Mouse (Mus musculus) erythroblast, embryonic 14.5 days (primary cell): ENCODE data around the gene Uap1l1. TPM values are rescaled to one million over a fixed set of nuclear protein-coding genes. Genes with fewer than 3 reads are reported as not detected.
A peak's percentile ranks its signal among the peaks of the same experiment; 100 is the strongest.
"Not testable (repeated sequence)": the region's sequence is repeated elsewhere in the genome, so short reads cannot be mapped to it uniquely, and the experiment has no call there.

Source experiments
- H3K27me3 ChIP-seq: 2 replicates; pipeline ENCODE4 v1.6.1; 2012; ENCODE audit warnings: inconsistent platforms; ENCODE audit not compliant: control insufficient read depth
- H3K36me3 ChIP-seq: 2 replicates; pipeline ENCODE4 v1.6.1; 2012; ENCODE audit warnings: mild to moderate bottlenecking, inconsistent platforms; ENCODE audit not compliant: control insufficient read depth
- H3K4me1 ChIP-seq: 2 replicates; pipeline ENCODE4 v1.6.1; 2012; ENCODE audit warnings: inconsistent platforms; ENCODE audit not compliant: control insufficient read depth
- H3K4me3 ChIP-seq: replicated peaks from 2 replicates; pipeline ENCODE3; 2012; ENCODE audit warnings: moderate library complexity, mild to moderate bottlenecking, inconsistent platforms
- H3K9me3 ChIP-seq: 2 replicates; pipeline ENCODE4 v1.6.1; 2012; ENCODE audit warnings: low read length, inconsistent platforms, mixed read lengths; ENCODE audit not compliant: control insufficient read depth
- GATA1 ChIP-seq: IDR thresholded peaks from 2 replicates; pipeline ENCODE4 v1.6.1; 2012; ENCODE audit warnings: low read length, inconsistent platforms, mixed read lengths
- TAL1 ChIP-seq: IDR thresholded peaks from 3 replicates; pipeline ENCODE4 v1.6.1; 2012; ENCODE audit warnings: low read length, inconsistent platforms, mixed read lengths
- polyA plus RNA-seq: library from polyadenylated mRNA; stranded (reverse); fragments of >175 nt; gene quantifications from 2 replicates; pipeline ENCODE4 v1.2.3, GENCODE M21; 2012

Uap1l1 gene
- 0.04 and 0.17 TPM in 2 replicates for polyA plus RNA-seq

- Histone ChIP-seq H3K36me3 (peaks cover 2% of the 10 kb centered on the region), H3K27me3 (peaks cover 41% of the 10 kb centered on the region), H3K4me3 (peak within 1 kb of the TSS; percentile 63), H3K9me3 (no peaks in the 10 kb centered on the region), H3K4me1 (peaks cover 32% of the 10 kb centered on the region)
- TF ChIP-seq TAL1 (no peak), GATA1 (no peak)
Observed at GRCm38 (mm10) chr2:25365091-25365761, at the start of gene Uap1l1. TSS of gene Uap1l1 (minus strand) at chr2:25365682.

GRCm38 (mm10) chr2:25413436-25413835 is 48.0 kb upstream of the Uap1l1 start:
- not testable (repeated sequence) for H3K9me3 ChIP-seq, H3K27me3 ChIP-seq, H3K36me3 ChIP-seq, H3K4me3 ChIP-seq, H3K4me1 ChIP-seq

GRCm38 (mm10) chr2:25408908-25409307 is 43.4 kb upstream of the Uap1l1 start:
- H3K36me3 ChIP-seq, result no peaks in the 10 kb centered on the region
- TF ChIP-seq TAL1 (no peak), GATA1 (no peak)
- H3K4me3 ChIP-seq, result no peak overlapping the region
- H3K4me1 ChIP-seq, result no peaks in the 10 kb centered on the region
- H3K9me3 ChIP-seq, result no peaks in the 10 kb centered on the region
- H3K27me3 ChIP-seq, result peaks cover 24% of the 10 kb centered on the region

- peaks cover 71% of the 10 kb centered on the region for H3K27me3 ChIP-seq
- H3K9me3 ChIP-seq, result no peaks in the 10 kb centered on the region
- TF ChIP-seq TAL1, result no peak
- no peak for TF ChIP-seq GATA1
- H3K36me3 ChIP-seq, result no peaks in the 10 kb centered on the region
- H3K4me1 ChIP-seq, result peaks cover 8% of the 10 kb centered on the region
- H3K4me3 ChIP-seq, result no peak overlapping the region
Observed at GRCm38 (mm10) chr2:25403994-25404393, 38.5 kb upstream of the Uap1l1 start.

- Histone ChIP-seq H3K9me3 (no peaks in the 10 kb centered on the region), H3K4me3 (peak overlapping the region; percentile 34), H3K27me3 (peaks cover 77% of the 10 kb centered on the region), H3K36me3 (no peaks in the 10 kb centered on the region), H3K4me1 (peaks cover 8% of the 10 kb centered on the region)
- TF ChIP-seq TAL1, result no peak
- TF ChIP-seq GATA1, result no peak
Observed at GRCm38 (mm10) chr2:25402972-25403601, 37.6 kb upstream of the Uap1l1 start.

- Histone ChIP-seq H3K27me3 (peaks cover 83% of the 10 kb centered on the region), H3K9me3 (no peaks in the 10 kb centered on the region), H3K4me3 (no peak overlapping the region), H3K36me3 (no peaks in the 10 kb centered on the region), H3K4me1 (peaks cover 8% of the 10 kb centered on the region)
- TF ChIP-seq TAL1 (no peak), GATA1 (no peak)
Observed at GRCm38 (mm10) chr2:25402377-25402971, 37.0 kb upstream of the Uap1l1 start.

- Histone ChIP-seq H3K4me1 (peaks cover 14% of the 10 kb centered on the region), H3K36me3 (no peaks in the 10 kb centered on the region), H3K4me3 (no peak overlapping the region), H3K27me3 (peaks cover 94% of the 10 kb centered on the region), H3K9me3 (no peaks in the 10 kb centered on the region)
- TF ChIP-seq TAL1, result no peak
- no peak for TF ChIP-seq GATA1
Observed at GRCm38 (mm10) chr2:25400764-25401163, 35.3 kb upstream of the Uap1l1 start.

- peaks cover 95% of the 10 kb centered on the region for H3K27me3 ChIP-seq
- no peak overlapping the region for H3K4me3 ChIP-seq
- H3K9me3 ChIP-seq, result no peaks in the 10 kb centered on the region
- TF ChIP-seq GATA1, result no peak
- TF ChIP-seq TAL1, result no peak
- peaks cover 18% of the 10 kb centered on the region for H3K4me1 ChIP-seq
- H3K36me3 ChIP-seq, result no peaks in the 10 kb centered on the region
Observed at GRCm38 (mm10) chr2:25400291-25400690, 34.8 kb upstream of the Uap1l1 start.

GRCm38 (mm10) chr2:25399051-25399450 is 33.6 kb upstream of the Uap1l1 start, which contains the start of gene Npdc1:
TSS of gene Npdc1 (plus strand) at chr2:25399351.
- TF ChIP-seq TAL1 (no peak), GATA1 (no peak)
- peaks cover 98% of the 10 kb centered on the region for H3K27me3 ChIP-seq
- no peaks in the 10 kb centered on the region for H3K36me3 ChIP-seq
- H3K9me3 ChIP-seq, result no peaks in the 10 kb centered on the region
- H3K4me3 ChIP-seq, result no peak within 1 kb of the TSS
- H3K4me1 ChIP-seq, result peaks cover 18% of the 10 kb centered on the region
